Mouse (Mus musculus) bone marrow macrophage, adult 2 months (primary cell): ENCODE data around the gene Kmt2a.

Source experiments
- CTCF ChIP-seq: IDR thresholded peaks from 2 replicates; pipeline ENCODE4 v1.5.1; 2012; ENCODE audit warnings: low read depth, mild to moderate bottlenecking, low read length, moderate library complexity
- POLR2A ChIP-seq: IDR thresholded peaks from 2 replicates; pipeline ENCODE4 v1.6.1; 2012; ENCODE audit warnings: mild to moderate bottlenecking, low read depth, low read length, borderline replicate concordance

DNA sequence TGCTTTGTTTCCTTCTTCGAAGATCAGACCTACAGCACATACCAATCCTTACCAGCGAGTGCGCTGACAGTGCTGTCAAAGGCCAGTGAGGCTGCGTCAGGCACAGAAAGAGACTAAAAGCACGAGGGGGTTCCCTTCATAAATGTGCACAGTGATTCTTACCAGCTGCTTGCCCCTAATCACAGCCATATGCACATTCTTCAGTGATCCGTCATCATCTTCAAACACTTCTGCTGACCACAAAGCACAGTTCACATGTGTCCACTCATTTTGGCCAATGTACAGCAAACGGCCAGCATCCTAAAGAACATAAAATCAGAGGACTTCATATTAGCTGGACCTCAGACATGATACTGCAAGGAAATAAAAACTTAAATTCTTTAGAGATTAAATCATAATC lies 54.4 kb downstream of the Kmt2a start:
- TF ChIP-seq POLR2A (no peak), CTCF (no peak)
